Mouse (Mus musculus) C2C12 (cell line): Measurements from ENCODE around the gene Lzts2. TPM values are rescaled to one million over a fixed set of nuclear protein-coding genes. Genes with fewer than 3 reads are reported as not detected.

Experiments used
- H3K27me3 ChIP-seq: one replicate; pipeline ENCODE4 v1.6.1; 2011; ENCODE audit not compliant: control insufficient read depth, insufficient read depth, insufficient read length
- H3K36me3 ChIP-seq: one replicate; pipeline ENCODE4 v1.6.1; 2011; ENCODE audit not compliant: control insufficient read depth, insufficient read depth
- H3K4me3 ChIP-seq: one replicate; pipeline ENCODE4 v1.5.1; 2011; ENCODE audit warnings: mild to moderate bottlenecking, control low read depth; ENCODE audit not compliant: poor library complexity, insufficient read depth, severe bottlenecking
- H3K79me2 ChIP-seq: one replicate; pipeline ENCODE4 v1.6.1; 2011; ENCODE audit not compliant: control insufficient read depth, insufficient read depth
- H3K79me3 ChIP-seq: one replicate; pipeline ENCODE4 v1.6.1; 2011; ENCODE audit warnings: low read depth, control low read depth
- H3ac ChIP-seq: one replicate; pipeline ENCODE3; 2011; ENCODE audit warnings: low read depth; ENCODE audit not compliant: control insufficient read depth, insufficient read length
- CEBPB ChIP-seq: IDR thresholded peaks from one replicate; pipeline ENCODE4 v1.6.1; 2011; ENCODE audit warnings: low read depth, mild to moderate bottlenecking, control low read depth, moderate library complexity
- CTCF ChIP-seq: IDR thresholded peaks from one replicate; pipeline ENCODE4 v1.5.1; 2011; ENCODE audit not compliant: control insufficient read depth, insufficient read depth, insufficient read length
- FOSL1 ChIP-seq: IDR thresholded peaks from one replicate; pipeline ENCODE4 v1.8.0; 2011; ENCODE audit warnings: mild to moderate bottlenecking, low read length; ENCODE audit not compliant: poor library complexity, insufficient read depth, severe bottlenecking
- MAX ChIP-seq: IDR thresholded peaks from one replicate; pipeline ENCODE4 v1.6.1; 2011; ENCODE audit warnings: mild to moderate bottlenecking, control low read depth
- MYOD1 ChIP-seq: IDR thresholded peaks from one replicate; pipeline ENCODE4 v1.6.1; 2011; ENCODE audit warnings: low read depth; ENCODE audit not compliant: control insufficient read depth, insufficient read length
- MYOG ChIP-seq: IDR thresholded peaks from one replicate; pipeline ENCODE4 v1.6.1; 2011; ENCODE audit not compliant: control insufficient read depth, insufficient read length; ENCODE audit errors: extremely low read depth
- USF1 ChIP-seq: IDR thresholded peaks from one replicate; pipeline ENCODE4 v1.6.1; 2011; ENCODE audit warnings: low read depth, mild to moderate bottlenecking, control low read depth, moderate library complexity
- polyA plus RNA-seq: library from polyadenylated mRNA; unstranded; fragments of >200 nt; fragmentation: generic; extraction: Trizol; gene quantifications from one replicate; pipeline ENCODE4 v1.2.1, GENCODE M21; 2012; ENCODE audit warnings: missing spikeins

Lzts2 gene
- polyA plus RNA-seq, 1 experiment = 59.2 TPM

DNA sequence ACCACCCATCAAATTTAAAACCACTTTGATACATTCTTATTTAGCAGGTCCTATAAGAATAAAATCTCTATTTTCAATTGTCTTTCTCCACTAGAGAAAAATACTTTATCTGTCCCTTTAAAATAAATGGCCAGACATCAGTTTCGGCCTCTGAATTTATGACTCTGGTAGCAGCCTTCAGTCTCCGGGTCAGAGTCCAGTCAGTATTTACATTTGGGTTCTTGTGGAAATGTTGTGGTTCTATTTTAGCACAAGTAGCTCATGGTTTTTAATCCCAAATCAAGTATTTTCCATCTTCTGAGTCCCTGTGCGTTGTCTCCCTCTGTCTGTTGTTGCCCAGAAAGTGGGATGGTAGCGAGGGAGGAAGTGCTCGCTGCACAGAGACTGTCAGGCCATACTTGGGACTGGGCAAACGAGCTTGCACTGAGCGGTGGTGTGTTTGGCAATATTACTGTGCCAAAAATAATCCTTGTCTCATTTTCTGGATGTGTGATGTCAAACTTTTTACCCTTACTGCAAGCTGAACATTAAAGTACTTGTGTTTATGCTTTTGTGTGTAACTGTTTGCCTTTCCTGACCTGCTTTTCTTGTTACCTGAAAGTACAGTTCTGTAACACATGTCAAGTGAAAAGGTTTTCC, 31.6 kb upstream of the Lzts2 start:
- Histone ChIP-seq H3K79me3 (no peaks in the 10 kb centered on the region), H3K79me2 (no peaks in the 10 kb centered on the region), H3K27me3 (no peaks in the 10 kb centered on the region), H3K36me3 (peaks cover 54% of the 10 kb centered on the region), H3ac (no peak overlapping the region), H3K4me3 (no peak overlapping the region)
- TF ChIP-seq CTCF = no peak
- TF ChIP-seq MAX = no peak
- TF ChIP-seq MYOD1 = no peak
- TF ChIP-seq FOSL1 = no peak

DNA sequence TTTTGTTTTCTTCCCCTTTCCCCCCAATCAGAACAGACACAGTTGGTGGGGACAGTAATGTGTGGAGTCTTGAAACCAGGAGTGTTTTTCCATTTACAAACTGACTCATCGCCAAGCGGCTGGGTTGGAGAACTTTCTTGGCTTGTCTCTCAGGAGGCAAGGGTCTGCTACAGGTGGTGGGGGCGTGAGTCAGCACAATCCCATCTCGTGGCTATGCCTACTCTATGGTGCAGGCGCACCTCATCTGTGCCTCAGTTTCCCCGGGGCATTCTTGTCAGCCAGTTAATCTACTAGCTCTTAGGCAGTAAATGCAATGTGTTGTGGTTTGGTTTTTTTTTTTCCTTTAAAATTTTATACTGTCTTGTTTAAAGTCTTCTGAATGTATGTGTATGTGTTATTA, 30.8 kb upstream of the Lzts2 start:
- Histone ChIP-seq H3K79me3 (no peaks in the 10 kb centered on the region), H3K36me3 (peaks cover 47% of the 10 kb centered on the region)
- TF ChIP-seq CTCF (no peak), CEBPB (no peak), MYOG (no peak), MYOD1 (no peak), FOSL1 (no peak), MAX (no peak), USF1 (no peak)

DNA sequence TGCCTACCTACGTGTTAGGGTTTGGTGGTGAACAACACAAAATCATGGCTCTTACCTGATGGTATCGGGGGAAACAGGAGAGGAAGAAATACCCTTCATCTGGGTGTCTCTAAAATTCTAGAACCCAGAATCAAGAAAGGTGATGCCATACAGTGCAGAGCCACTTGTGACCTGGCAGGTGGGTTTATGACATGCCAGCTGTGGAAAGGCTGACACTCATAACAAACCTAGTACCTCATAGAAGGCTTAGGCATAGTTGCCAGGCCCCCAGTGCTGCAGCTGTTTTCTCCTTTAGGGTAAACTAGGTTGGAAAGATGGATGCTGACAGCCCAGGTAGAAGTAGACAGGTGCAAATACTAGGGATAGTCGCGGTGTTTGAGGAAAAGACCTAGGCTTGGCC, 29.8 kb upstream of the Lzts2 start:
- Histone ChIP-seq H3K36me3 (peaks cover 36% of the 10 kb centered on the region), H3ac (no peak overlapping the region), H3K79me3 (no peaks in the 10 kb centered on the region), H3K79me2 (no peaks in the 10 kb centered on the region), H3K27me3 (no peaks in the 10 kb centered on the region), H3K4me3 (no peak overlapping the region)
- TF ChIP-seq CEBPB (no peak), CTCF (no peak), FOSL1 (no peak), MAX (no peak), USF1 (no peak), MYOD1 (no peak), MYOG (no peak)

More for the DNA sequence above, 30.8 kb upstream of the Lzts2 start:
- Histone ChIP-seq H3ac (no peak overlapping the region), H3K4me3 (no peak overlapping the region), H3K79me2 (no peaks in the 10 kb centered on the region), H3K27me3 (no peaks in the 10 kb centered on the region)

DNA sequence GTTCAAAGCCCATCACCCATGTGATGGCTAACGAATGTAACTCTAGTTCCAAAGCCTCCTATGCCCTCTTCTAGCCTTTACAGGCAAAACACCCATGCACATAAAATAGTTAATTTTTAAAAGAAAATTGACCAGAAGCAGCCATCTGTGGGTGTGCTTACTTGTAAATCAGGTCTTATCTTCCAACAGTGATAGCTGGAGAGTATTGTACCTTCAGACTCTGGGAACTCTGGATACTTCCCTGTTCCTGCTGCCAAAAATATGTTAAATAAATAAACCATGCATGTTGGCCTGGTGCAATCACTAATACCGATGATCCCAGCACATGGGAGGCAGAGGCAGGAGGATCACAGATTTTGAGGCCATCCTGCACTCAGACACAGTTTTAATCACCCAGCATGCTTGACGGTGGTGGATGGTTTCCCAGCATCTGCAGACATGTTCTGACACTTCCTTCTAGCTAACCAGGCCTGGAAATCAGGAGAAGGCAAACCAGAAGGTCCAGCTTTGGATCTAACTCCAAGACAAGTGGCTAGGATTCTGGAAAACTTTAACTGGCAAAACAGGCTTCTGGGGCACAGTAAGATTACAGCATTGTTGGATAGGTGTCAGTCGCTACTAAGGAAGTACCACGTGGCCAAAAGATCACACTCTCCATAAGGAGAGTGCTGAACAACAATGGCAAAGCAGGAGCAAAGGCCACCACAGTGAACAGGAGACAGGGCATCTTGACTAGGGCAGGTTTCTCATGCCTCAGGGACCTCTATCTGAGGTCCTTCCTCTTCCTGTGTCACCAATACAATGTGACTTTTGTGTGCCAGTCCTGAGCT, 28.8 kb upstream of the Lzts2 start:
- Histone ChIP-seq H3K27me3 (no peaks in the 10 kb centered on the region), H3K4me3 (no peak overlapping the region)
- TF ChIP-seq CTCF = no peak
- TF ChIP-seq CEBPB = no peak
- TF ChIP-seq MYOD1 = no peak
- TF ChIP-seq MAX = no peak
- TF ChIP-seq USF1 = no peak
- no peak for TF ChIP-seq MYOG

DNA sequence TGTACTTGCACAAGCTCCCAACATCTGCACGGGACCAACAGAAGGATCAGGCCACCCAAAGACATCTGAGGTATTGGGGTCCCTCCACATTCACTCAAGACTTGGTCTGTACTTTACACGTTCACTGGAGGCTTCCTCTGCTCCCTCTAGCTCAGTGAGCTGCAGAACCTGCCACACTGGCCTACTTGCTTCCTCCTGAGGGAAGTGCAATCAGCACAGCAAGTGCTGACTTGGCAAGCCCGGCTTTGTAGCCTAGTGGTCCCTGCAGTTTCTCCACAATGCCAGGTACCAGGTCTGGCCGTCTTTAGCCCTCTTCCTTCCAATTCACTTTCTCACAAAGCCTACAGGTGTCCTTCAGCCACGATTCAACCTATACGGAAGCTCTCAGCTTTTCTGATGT, 27.2 kb upstream of the Lzts2 start:
- Histone ChIP-seq H3K4me3 (no peak overlapping the region), H3K79me2 (no peaks in the 10 kb centered on the region), H3ac (no peak overlapping the region), H3K27me3 (no peaks in the 10 kb centered on the region), H3K36me3 (peaks cover 13% of the 10 kb centered on the region), H3K79me3 (no peaks in the 10 kb centered on the region)
- TF ChIP-seq MYOD1 (no peak), CEBPB (no peak), USF1 (no peak), MAX (no peak), CTCF (no peak), MYOG (no peak), FOSL1 (no peak)

More for the DNA sequence above, 28.8 kb upstream of the Lzts2 start:
- H3ac ChIP-seq = no peak overlapping the region
- no peaks in the 10 kb centered on the region for H3K79me3 ChIP-seq
- H3K36me3 ChIP-seq = peaks cover 29% of the 10 kb centered on the region
- no peaks in the 10 kb centered on the region for H3K79me2 ChIP-seq

DNA sequence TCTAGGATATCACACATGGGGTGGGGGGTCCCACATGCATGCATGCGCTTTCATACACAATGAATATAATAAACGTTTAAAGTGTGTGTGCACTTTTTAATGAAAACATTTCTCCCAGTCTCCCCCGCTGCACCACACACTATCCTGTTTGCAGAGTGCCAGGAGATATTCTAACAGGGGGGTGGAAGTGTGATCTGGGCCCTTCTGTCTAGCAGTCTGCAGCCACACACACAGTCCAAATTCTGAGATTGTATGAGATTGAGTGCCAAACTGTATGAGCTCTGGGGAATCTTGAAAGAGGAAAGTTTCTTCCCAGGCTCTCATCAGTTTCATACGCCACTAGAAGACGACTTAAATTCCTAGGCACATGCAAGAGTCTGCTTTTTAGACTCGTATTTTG, 26.4 kb upstream of the Lzts2 start:
- Histone ChIP-seq H3K79me2 (no peaks in the 10 kb centered on the region), H3K36me3 (peaks cover 4% of the 10 kb centered on the region), H3ac (no peak overlapping the region), H3K4me3 (no peak overlapping the region), H3K79me3 (no peaks in the 10 kb centered on the region), H3K27me3 (no peaks in the 10 kb centered on the region)
- no peak for TF ChIP-seq MYOG
- TF ChIP-seq MYOD1 = no peak
- TF ChIP-seq CEBPB = no peak
- TF ChIP-seq FOSL1 = no peak
- no peak for TF ChIP-seq CTCF
- TF ChIP-seq USF1 = no peak
- no peak for TF ChIP-seq MAX
